Mouse (Mus musculus): ENCODE measurements at regions not wholly inside any gene's neighbourhood (a gene's known extent, or its start where the extent isn't known, plus 50 kb on each side); places are given as distances from the start of the nearest gene placed in this dataset.

DNA sequence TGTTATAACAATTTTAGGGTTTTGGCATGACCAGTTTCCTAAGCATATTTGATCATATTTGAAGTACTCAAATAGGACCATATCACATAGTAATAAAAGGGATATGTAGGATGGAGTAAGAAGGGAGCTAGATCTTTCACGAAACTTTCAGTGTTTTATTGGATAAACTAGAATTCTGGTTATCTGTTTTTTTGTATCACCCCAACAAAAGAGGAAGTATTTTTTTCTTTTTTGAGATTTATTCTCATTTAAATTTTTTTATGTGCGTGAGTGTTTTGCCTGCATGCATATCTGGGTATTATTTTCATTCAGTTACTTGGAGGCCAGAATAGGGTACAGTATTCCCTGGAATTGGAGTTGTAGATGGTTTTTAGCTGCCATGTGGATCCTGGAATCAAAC, 50.3 kb upstream of the P2ry10 start:
- Histone ChIP-seq H3K4me1 (ENCODE audit: control insufficient read depth in 1 of 2, insufficient read depth in 2 of 2, low read length in 2 of 2) (peaks cover 0 to 3% of the 10 kb centered on the region in 2 experiments; a peak in 1 of 4 replicates), H3K9me3 (replicated peaks; ENCODE audit: insufficient read depth, low read length) (no peaks in the 10 kb centered on the region), H3K4me3 (ENCODE audit: control insufficient read depth in 1 of 2, insufficient read depth in 1 of 2, low read depth in 2 of 2, low read length in 2 of 2) (no peak overlapping the region), H3K27me3 (ENCODE audit: control insufficient read depth in 1 of 2, insufficient read depth in 2 of 2, low read length in 2 of 2) (no peaks in the 10 kb centered on the region), H3K79me2 (ENCODE audit: control insufficient read depth, insufficient read depth, low read length, poor library complexity) (no peaks in the 10 kb centered on the region), H3K9ac (ENCODE audit: control insufficient read depth, low read depth, low read length, poor library complexity, severe bottlenecking) (no peak overlapping the region), H3K36me3 (ENCODE audit: control insufficient read depth in 1 of 2, insufficient read depth in 2 of 2, low read length in 2 of 2) (peaks cover 0 to 2% of the 10 kb centered on the region in 2 experiments; a peak in 1 of 4 replicates), H3K27ac (ENCODE audit: control insufficient read depth, low read depth, low read length) (no peak overlapping the region)
- peak; percentile 13 for DNase-seq (ENCODE audit: low read depth, low spot score)
- 0 out of 2 replicates have a peak, but pooled peaks have one; percentile 25 for TF ChIP-seq ETS1 (IDR thresholded peaks at IDR 0.05; ENCODE audit: low read depth, low read length)
- peak; percentile 83 for TF ChIP-seq ZNF384 (IDR thresholded peaks at IDR 0.05; ENCODE audit: low read depth, low read length)
- TF ChIP-seq USF2 (IDR thresholded peaks at IDR 0.05; ENCODE audit: borderline replicate concordance in 1 of 2, insufficient read depth in 1 of 2, low read depth in 1 of 2, low read length in 2 of 2), result no peak
- peak; percentile 51; the same call in 1 of the 2 replicates for TF ChIP-seq RCOR1 (IDR thresholded peaks at IDR 0.05; ENCODE audit: low read depth, low read length)
